ENCODE assay signal across 28 mouse cellular contexts in genomic region chr19:34807173-34807572, GRCm38 (mm10).
DNase-seq lines count a peak whose midpoint lies in the region; ATAC-seq and TF ChIP-seq lines count a peak whose summit lies in the region.
"Had no signal": no experiment of that assay in that cellular context is flagged by ENCODE, and none has a peak within 500 bp of the region (broad histone marks: within the 10 kb centered on the region; RNA-seq: fewer than 3 reads in every experiment).

No protein-coding gene starts in this region.

- no peak overlapping the region for H3K9ac ChIP-seq in CH12.LX (ENCODE audit: insufficient read depth, low read depth)
- H3K9ac ChIP-seq in heart, embryonic 11.5 days (ENCODE audit: low read depth, low read length): no peak overlapping the region
- H3K9ac ChIP-seq: forebrain, embryonic 12.5 days; hindbrain, embryonic 14.5 days; liver, embryonic 14.5 days had no signal

- dilution Hi-C loops in CH12.LX (cut with MboI; ENCODE audit: extremely low pct_ligation_motif_present, extremely low pct_unique_long_range_greater_than_20kb, low sequenced_read_pairs): no loop called here

- in situ Hi-C loops in CH12.LX (cut with MboI; ENCODE audit: low pct_ligation_motif_present, low pct_unique_long_range_greater_than_20kb, low sequenced_read_pairs): no loop called here

- H3K4me3 ChIP-seq in CH12.LX (replicated peaks in 1 of 3; ENCODE audit: low read depth in 2 of 3, low read length in 2 of 3, poor library complexity in 1 of 3): no peak overlapping the region
- H3K4me3 ChIP-seq in megakaryocyte, embryonic 14.5 days (replicated peaks): peak overlapping the region; percentile 72
- no peak overlapping the region for H3K4me3 ChIP-seq in heart, embryonic 11.5 days (ENCODE audit: low read depth, low read length)
- H3K4me3 ChIP-seq: forebrain, embryonic 12.5 days; heart, embryonic 10.5 days had no signal

- H3K79me2 ChIP-seq in CH12.LX (replicated peaks; ENCODE audit: control insufficient read depth, extremely low read depth, insufficient read depth, poor library complexity, severe bottlenecking): no peaks in the 10 kb centered on the region

- no peaks in the 10 kb centered on the region for H3K9me3 ChIP-seq in CH12.LX (replicated peaks; ENCODE audit: low read length)
- no peaks in the 10 kb centered on the region for H3K9me3 ChIP-seq in megakaryocyte, embryonic 14.5 days
- no peaks in the 10 kb centered on the region for H3K9me3 ChIP-seq in heart, embryonic 11.5 days (replicated peaks; ENCODE audit: control insufficient read depth, low read length)
- H3K9me3 ChIP-seq: forebrain, embryonic 12.5 days; heart, embryonic 10.5 days had no signal

- TF ChIP-seq EP300 in CH12.LX (IDR thresholded peaks at IDR 0.05; ENCODE audit: low read length): no peak

- peaks cover 0 to 8% of the 10 kb centered on the region in 2 experiments; a peak in 2 of 4 replicates for H3K4me1 ChIP-seq in CH12.LX (ENCODE audit: control insufficient read depth in 1 of 2, insufficient read depth in 2 of 2)
- H3K4me1 ChIP-seq in megakaryocyte, embryonic 14.5 days: peaks cover 25% of the 10 kb centered on the region
- no peaks in the 10 kb centered on the region for H3K4me1 ChIP-seq in heart, embryonic 11.5 days (ENCODE audit: control insufficient read depth, insufficient read depth, low read length)
- H3K4me1 ChIP-seq: forebrain, embryonic 12.5 days; heart, embryonic 10.5 days had no signal

- peak; percentile 96 for ATAC-seq in common myeloid progenitor, adult 5-6 weeks (replicated peaks; ENCODE audit: low read depth, poor library complexity, severe bottlenecking)
- no peak for ATAC-seq in heart, embryonic 11.5 days (replicated peaks; ENCODE audit: insufficient number of reproducible peaks, low FRiP score, low TSS enrichment)
- ATAC-seq: activated CD4-positive, CD25-positive, alpha-beta regulatory T cell, adult 4 months; intestine, postnatal 0 days had no signal

- H3K27ac ChIP-seq in CH12.LX (ENCODE audit: insufficient read depth, low read depth): no peak overlapping the region
- no peak overlapping the region for H3K27ac ChIP-seq in heart, embryonic 11.5 days (ENCODE audit: low read depth, low read length)
- H3K27ac ChIP-seq: forebrain, embryonic 12.5 days; heart, embryonic 10.5 days; hindbrain, embryonic 14.5 days; liver, embryonic 14.5 days had no signal

- H3K4me2 ChIP-seq in CH12.LX (ENCODE audit: insufficient read depth, low read depth, poor library complexity, severe bottlenecking): no peak overlapping the region
- no peak overlapping the region for H3K4me2 ChIP-seq in heart, embryonic 11.5 days
- H3K4me2 ChIP-seq: forebrain, embryonic 12.5 days; hindbrain, embryonic 14.5 days had no signal

- WGBS in heart, embryonic 11.5 days (ENCODE audit: insufficient replicate concordance): 85% methylated on average over 5 of the region's 5 CpGs

- no peaks in the 10 kb centered on the region for H3K27me3 ChIP-seq in CH12.LX (replicated peaks)
- H3K27me3 ChIP-seq in megakaryocyte, embryonic 14.5 days (replicated peaks): no peaks in the 10 kb centered on the region
- no peaks in the 10 kb centered on the region for H3K27me3 ChIP-seq in heart, embryonic 11.5 days (ENCODE audit: control insufficient read depth, insufficient read depth, low read length)
- H3K27me3 ChIP-seq: forebrain, embryonic 12.5 days had no signal

- DNase-seq in heart, adult 11 months: peak; percentile 87
- no peak for DNase-seq in heart, postnatal 36 days
- DNase-seq in CH12.LX (ENCODE audit: extremely low read depth): peak; percentile 10
- DNase-seq in right cerebral cortex, adult 18-20 months: no peak
- no peak for DNase-seq in right cerebral cortex, postnatal 10 days (ENCODE audit: low spot score in 2 of 2)
- DNase-seq: adrenal gland, adult 2 months; adrenal gland, postnatal 36 days; cerebellum, adult 11 months; cerebellum, adult 9-10 months; gastrocnemius, postnatal 10 days; heart, postnatal 4 days; kidney, postnatal 14 days; layer of hippocampus, adult 9-11 months; liver; lung, adult 2 months; lung, postnatal 14 days; midbrain, embryonic 14.5 days; thymus, adult 2 months; thymus, postnatal 36 days had no signal

- intact Hi-C loops in heart, postnatal 36 days (cut with DNase I): no loop called here

- no peak for TF ChIP-seq CTCF in CH12.LX (conservative IDR thresholded peaks at IDR 0.05 in 1 of 2, IDR thresholded peaks at IDR 0.05 in 1 of 2; ENCODE audit: low read depth in 2 of 2, low read length in 2 of 2)

- no peaks in the 10 kb centered on the region for H3K36me3 ChIP-seq in CH12.LX (replicated peaks in 1 of 2; ENCODE audit: control insufficient read depth in 1 of 2, insufficient read depth in 1 of 2, low read length in 1 of 2)
- peaks cover 12% of the 10 kb centered on the region for H3K36me3 ChIP-seq in megakaryocyte, embryonic 14.5 days (replicated peaks; ENCODE audit: low read length)
- H3K36me3 ChIP-seq in heart, embryonic 11.5 days (ENCODE audit: control insufficient read depth, insufficient read depth, low read length): no peaks in the 10 kb centered on the region
- H3K36me3 ChIP-seq: forebrain, embryonic 12.5 days had no signal

- no peak for TF ChIP-seq POLR2A in CH12.LX (IDR thresholded peaks at IDR 0.05; ENCODE audit: low read depth, low read length)

- no peak for TF ChIP-seq RAD21 in CH12.LX (IDR thresholded peaks at IDR 0.05; ENCODE audit: low read depth, low read length)

TF ChIP-seq in CH12.LX, 34 proteins besides CTCF, POLR2A, EP300 and RAD21:
- TF ChIP-seq ETS1 (conservative IDR thresholded peaks at IDR 0.05; ENCODE audit: low read depth, low read length) (no peak), JUND (conservative IDR thresholded peaks at IDR 0.05; ENCODE audit: low read depth, low read length) (no peak)

Comparison
In these comparisons a context has a peak if more than half of its experiments do, and no peak if none do; other contexts are left out.
1. DNase-seq: peak in heart, adult 11 months (single experiment) and CH12.LX (single experiment); none in heart, postnatal 36 days (0 of 2), right cerebral cortex, adult 18-20 months (single experiment) and right cerebral cortex, postnatal 10 days (0 of 2).